Mouse (Mus musculus): Measurements from ENCODE around the gene Nek7.

DNA sequence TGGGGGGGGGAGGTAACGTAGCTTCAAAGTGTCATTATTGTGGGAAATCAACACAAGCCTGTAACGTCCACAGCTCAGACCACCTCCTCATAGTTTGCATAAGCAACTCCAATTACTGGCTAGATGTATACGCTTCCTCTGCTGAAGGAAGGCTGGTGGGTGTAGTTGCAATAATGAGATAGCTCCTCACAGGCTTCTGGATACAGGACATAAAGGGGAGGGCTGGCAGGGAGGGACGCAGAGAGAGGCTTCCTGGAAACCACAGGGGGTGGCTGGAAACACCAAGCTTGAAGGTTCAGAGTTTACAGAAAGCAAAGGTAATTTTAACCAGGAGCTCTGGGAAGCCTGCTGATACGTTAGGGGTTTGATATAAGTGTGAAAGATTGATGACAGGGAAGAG lies 115.7 kb downstream of the Nek7 start:
- no peak for TF ChIP-seq CTCF (IDR thresholded peaks at IDR 0.05; ENCODE audit: borderline replicate concordance, insufficient read depth, low read length)
- no peak for TF ChIP-seq POLR2A (IDR thresholded peaks at IDR 0.05; ENCODE audit: low read depth, low read length)
